Mouse (Mus musculus) CH12.LX (cell line): ENCODE measurements around the gene Dck.

Source experiments
- CTCF ChIP-seq, 2 experiments: IDR thresholded peaks in 1 of 2; conservative IDR thresholded peaks in 1 of 2; 2 replicates each; pipeline ENCODE4 v1.5.1; 2011 to 2012; ENCODE audit warnings: low read depth in 2 of 2, low read length in 2 of 2, improper control_type of control experiment in 1 of 2, inconsistent platforms in 1 of 2, mild to moderate bottlenecking in 1 of 2, moderate library complexity in 1 of 2
- HCFC1 ChIP-seq: IDR thresholded peaks from 2 replicates; pipeline ENCODE4 v1.6.1; 2012; ENCODE audit warnings: low read depth, mild to moderate bottlenecking, inconsistent platforms, low read length, improper control_type of control experiment
- MAX ChIP-seq: IDR thresholded peaks from 2 replicates; pipeline ENCODE4 v1.6.1; 2011; ENCODE audit warnings: low read length, improper control_type of control experiment
- MAZ ChIP-seq: IDR thresholded peaks from 2 replicates; pipeline ENCODE4 v1.6.1; 2012; ENCODE audit warnings: low read depth, mild to moderate bottlenecking, inconsistent platforms, low read length, improper control_type of control experiment, moderate library complexity
- PAX5 ChIP-seq: IDR thresholded peaks from 2 replicates; pipeline ENCODE4 v1.6.1; 2012; ENCODE audit warnings: low read length, inconsistent platforms, mixed read lengths
- POLR2A ChIP-seq: IDR thresholded peaks from 2 replicates; pipeline ENCODE4 v1.6.1; 2011; ENCODE audit warnings: low read depth, mild to moderate bottlenecking, improper control_type of control experiment, low read length
- RCOR1 ChIP-seq: conservative IDR thresholded peaks from 2 replicates; pipeline ENCODE4 v1.6.1; 2012; ENCODE audit warnings: low read depth, mild to moderate bottlenecking, inconsistent platforms, low read length, improper control_type of control experiment
- TBP ChIP-seq: conservative IDR thresholded peaks from 2 replicates; pipeline ENCODE4 v1.6.1; 2011; ENCODE audit warnings: low read depth, low read length, improper control_type of control experiment
- UBTF ChIP-seq: IDR thresholded peaks from 2 replicates; pipeline ENCODE4 v1.6.1; 2012; ENCODE audit warnings: low read depth, mild to moderate bottlenecking, inconsistent platforms, low read length, improper control_type of control experiment, moderate library complexity
- USF1 ChIP-seq: IDR thresholded peaks from 2 replicates; pipeline ENCODE4 v1.6.1; 2014; ENCODE audit warnings: low read depth, mild to moderate bottlenecking, inconsistent platforms, low read length, improper control_type of control experiment
- USF2 ChIP-seq: conservative IDR thresholded peaks from 2 replicates; pipeline ENCODE4 v1.6.1; 2011; ENCODE audit warnings: low read depth, low read length, improper control_type of control experiment
- ZKSCAN1 ChIP-seq: IDR thresholded peaks from 2 replicates; pipeline ENCODE4 v1.6.1; 2012; ENCODE audit warnings: low read depth, inconsistent platforms, low read length, improper control_type of control experiment, borderline replicate concordance
- ZMIZ1 ChIP-seq: IDR thresholded peaks from 2 replicates; pipeline ENCODE4 v1.6.1; 2012; ENCODE audit warnings: low read depth, mild to moderate bottlenecking, inconsistent platforms, low read length, improper control_type of control experiment

GRCm38 (mm10) chr5:88764430-88764986 is 288 bp upstream of the Dck start:
- TF ChIP-seq MAZ = no peak
- TF ChIP-seq UBTF = no peak
- TF ChIP-seq CTCF (conservative IDR thresholded peaks at IDR 0.05 in 1 of 2, IDR thresholded peaks at IDR 0.05 in 1 of 2; ENCODE audit: low read depth in 2 of 2, low read length in 2 of 2) = no peak
- TF ChIP-seq POLR2A = no peak
- no peak for TF ChIP-seq HCFC1
- TF ChIP-seq TBP = no peak
- no peak for TF ChIP-seq MAX
- no peak for TF ChIP-seq USF2
- TF ChIP-seq PAX5 = no peak
- no peak for TF ChIP-seq ZMIZ1
- no peak for TF ChIP-seq ZKSCAN1
- no peak for TF ChIP-seq RCOR1
- TF ChIP-seq USF1 = no peak
